ENCODE assay signal across 1 mouse cellular context in genomic region chr10:79669576-79670057, GRCm38 (mm10).
TF ChIP-seq lines count a peak whose summit lies in the region.

No protein-coding gene starts in this region.

TF ChIP-seq in myocyte, 11 proteins besides CTCF, POLR2A, EP300 and RAD21 (continued from another document):
- TF ChIP-seq MYOG (IDR thresholded peaks at IDR 0.05; ENCODE audit: control insufficient read depth in 1 of 3, insufficient read depth in 1 of 3, insufficient read length in 2 of 3, low read depth in 2 of 3) (no peak), TCF12 (IDR thresholded peaks at IDR 0.05; ENCODE audit: insufficient read depth, poor library complexity, severe bottlenecking) (no peak), E2F4 (IDR thresholded peaks at IDR 0.05; ENCODE audit: insufficient read depth) (no peak), MAX (IDR thresholded peaks at IDR 0.05; ENCODE audit: low read depth) (no peak), REST (IDR thresholded peaks at IDR 0.05; ENCODE audit: insufficient read depth, insufficient read length) (no peak), MYOD1 (IDR thresholded peaks at IDR 0.05; ENCODE audit: control insufficient read depth in 1 of 3, insufficient read length in 2 of 3, low read depth in 2 of 3) (no peak)
